Comparison of ENCODE assay signal across 8 mouse cellular contexts in the genomic region with DNA sequence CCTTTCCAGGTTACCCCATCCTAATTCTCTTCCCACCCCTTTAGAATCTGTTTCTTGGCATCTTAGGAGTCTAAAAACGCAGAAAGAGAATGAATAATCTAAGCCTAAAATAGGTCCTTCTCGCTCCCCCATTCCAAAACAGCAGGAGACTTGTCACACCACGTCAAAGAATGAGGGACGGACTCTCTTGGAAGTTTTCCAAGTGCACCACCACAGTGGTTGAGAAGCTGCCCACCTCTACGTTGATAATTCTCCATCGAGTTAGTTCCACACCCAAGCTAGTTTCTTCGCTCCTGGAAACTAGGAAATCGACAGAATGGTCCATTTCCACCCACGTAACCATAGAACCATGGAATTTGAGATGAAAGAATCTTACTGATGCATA. TPM values are rescaled to one million over a fixed set of nuclear protein-coding genes. Genes with fewer than 3 reads are reported as not detected.
A peak's percentile ranks its signal among the peaks of the same experiment; 100 is the strongest.
DNase-seq lines count a peak whose midpoint lies in the region; ATAC-seq and TF ChIP-seq lines count a peak whose summit lies in the region.

No protein-coding gene starts in this region.

- ATAC-seq in liver, embryonic 11.5 days (replicated peaks; ENCODE audit: low FRiP score), result no peak
- no peak for ATAC-seq in granulocyte monocyte progenitor cell, adult 5-6 weeks (replicated peaks; ENCODE audit: poor library complexity, severe bottlenecking)

- H3K27ac ChIP-seq in layer of hippocampus, adult 2 months, result peak overlapping the region; percentile 100
- H3K27ac ChIP-seq in brown adipose tissue, adult 24 weeks (replicated peaks; ENCODE audit: low read depth, low read length), result peak overlapping the region; percentile 82
- H3K27ac ChIP-seq in liver, embryonic 11.5 days (ENCODE audit: low read depth, low read length), result peak overlapping the region; percentile 99; the same call in 1 of the 2 replicates

- 15% methylated on average over 9 of the region's 9 CpGs for WGBS in liver, embryonic 11.5 days

- H3K27me3 ChIP-seq in liver, embryonic 11.5 days (replicated peaks; ENCODE audit: control insufficient read depth, insufficient read depth, low read length), result no peaks in the 10 kb centered on the region

- DNase-seq in layer of hippocampus, adult 2 months (ENCODE audit: low spot score in 2 of 2), result peak; percentile 23 to 33
- no peak for DNase-seq in layer of hippocampus, adult 11-12 months (ENCODE audit: low spot score)
- peak; percentile 38 to 76 for DNase-seq in frontal cortex, postnatal 36 days (ENCODE audit: low spot score in 2 of 2)
- no peak for DNase-seq in liver, embryonic 11.5 days (ENCODE audit: low spot score)
- DNase-seq in right cerebral cortex, postnatal 4 days, result peak; percentile 7
- no peak for DNase-seq in adrenal gland, adult (ENCODE audit: inconsistent age in 2 of 2, low spot score in 1 of 2)

- H3K9ac ChIP-seq in liver, embryonic 11.5 days (ENCODE audit: low read depth, low read length), result peak overlapping the region; percentile 99

- peak overlapping the region; percentile 91 for H3K4me3 ChIP-seq in layer of hippocampus, adult 2 months
- H3K4me3 ChIP-seq in brown adipose tissue, adult 24 weeks (ENCODE audit: insufficient read depth, low read depth, low read length), result peak overlapping the region; percentile 81
- peak overlapping the region; percentile 84 for H3K4me3 ChIP-seq in liver, embryonic 11.5 days (ENCODE audit: low read depth, low read length)

- TF ChIP-seq CTCF in layer of hippocampus, adult 2 months (conservative IDR thresholded peaks at IDR 0.05), result no peak

- H3K9me3 ChIP-seq in liver, embryonic 11.5 days (ENCODE audit: control insufficient read depth, low read length), result no peaks in the 10 kb centered on the region

- peak overlapping the region; percentile 72 for H3K4me2 ChIP-seq in liver, embryonic 11.5 days

- H3K4me1 ChIP-seq in brown adipose tissue, adult 24 weeks (ENCODE audit: control insufficient read depth, insufficient read depth, insufficient read length, low read length), result peaks cover 3% of the 10 kb centered on the region; the same call in 1 of the 2 replicates
- peaks cover 18% of the 10 kb centered on the region for H3K4me1 ChIP-seq in liver, embryonic 11.5 days (replicated peaks; ENCODE audit: control insufficient read depth, insufficient read depth, low read length)

- H3K36me3 ChIP-seq in liver, embryonic 11.5 days (ENCODE audit: control insufficient read depth, insufficient read depth, low read length), result no peaks in the 10 kb centered on the region

RNA-seq across cellular contexts. Expression of a gene that starts 0.5 kb away (rescaled TPM):
- 10 to 100 TPM; 69.4 to 72.5 TPM for total RNA-seq in layer of hippocampus, adult 2 months (2021)
- polyA plus RNA-seq in brown adipose tissue, adult 24 weeks (2012; ENCODE audit: insufficient read depth, insufficient read length, missing spikeins), result 54.9 and 76.1 TPM in 2 replicates
- polyA plus RNA-seq in liver, embryonic 11.5 days (2014; fragmentation: Nextera tagmentation; extraction: Ambion mirVana), result 17.4 and 18.3 TPM in 2 replicates
- total RNA-seq in granulocyte monocyte progenitor cell, adult 5-6 weeks (2014; fragmentation: Nextera tagmentation), result 36.0 and 40.5 TPM in 2 replicates
- total RNA-seq in granulocyte monocyte progenitor cell, adult 5-6 weeks (2017), result 35.9 and 41.3 TPM in 2 replicates

Comparison
In these comparisons a context has a peak if more than half of its experiments do, and no peak if none do; other contexts are left out.
1. DNase-seq: peak in layer of hippocampus, adult 2 months (2 of 2), frontal cortex, postnatal 36 days (2 of 2) and right cerebral cortex, postnatal 4 days (single experiment); none in layer of hippocampus, adult 11-12 months (single experiment), liver, embryonic 11.5 days (single experiment) and adrenal gland, adult (0 of 2).
2. Peak in every context shown above with its lines, with median percentiles within 50 percentile points of each other: H3K27ac ChIP-seq and H3K4me3 ChIP-seq.